Mouse (Mus musculus): ENCODE data around the gene Olfr472.
"Not testable (repeated sequence)": the region's sequence is repeated elsewhere in the genome, so short reads cannot be mapped to it uniquely, and the experiment has no call there.

Olfr472 gene

GRCm38 (mm10) chr7:107897602-107898001 is at the start of gene Olfr472:
TSS of gene Olfr472 (plus strand) at chr7:107897902.
- no peak for DNase-seq (ENCODE audit: low read depth)

GRCm38 (mm10) chr7:107930146-107930545 is 32.4 kb downstream of the Olfr472 start, which contains the start of gene Olfr473:
TSS of gene Olfr473 (plus strand) at chr7:107930446.
- DNase-seq (ENCODE audit: low read depth) = no peak

GRCm38 (mm10) chr7:107952539-107952938 is 54.8 kb downstream of the Olfr472 start:
- DNase-seq (ENCODE audit: low read depth) = not testable (repeated sequence)

- DNase-seq (ENCODE audit: low read depth) = no peak
Observed at GRCm38 (mm10) chr7:107954343-107954742, 56.6 kb downstream of the Olfr472 start, which contains the start of gene Olfr474. TSS of gene Olfr474 (plus strand) at chr7:107954643.

Measured in NIH3T3 (cell line).